13 mouse cellular contexts compared by ENCODE assay signal in genomic region chr7:25358721-25359206, GRCm38 (mm10). TPM values are rescaled to one million over a fixed set of nuclear protein-coding genes. Genes with fewer than 3 reads are reported as not detected.
DNase-seq lines count a peak whose midpoint lies in the region; ATAC-seq lines count a peak whose summit lies in the region.
"Had no signal": no experiment of that assay in that cellular context is flagged by ENCODE, and none has a peak within 500 bp of the region (broad histone marks: within the 10 kb centered on the region; RNA-seq: fewer than 3 reads in every experiment).

No protein-coding gene starts in this region.

- H3K9ac ChIP-seq in hindbrain, embryonic 13.5 days: peak overlapping the region; percentile 43; the same call in 1 of the 2 replicates
- H3K9ac ChIP-seq in stomach, embryonic 14.5 days (replicated peaks; ENCODE audit: low read depth, low read length): no peak overlapping the region
- H3K9ac ChIP-seq: embryonic facial prominence, embryonic 12.5 days; liver, postnatal 0 days had no signal

- 37% methylated on average over 19 of the region's 19 CpGs for WGBS in hindbrain, embryonic 13.5 days
- 79% methylated on average over 19 of the region's 19 CpGs for WGBS in stomach, embryonic 14.5 days

- H3K27ac ChIP-seq in hindbrain, embryonic 13.5 days: peak overlapping the region; percentile 67
- no peak overlapping the region for H3K27ac ChIP-seq in stomach, embryonic 14.5 days (ENCODE audit: low read length)
- H3K27ac ChIP-seq: embryonic facial prominence, embryonic 12.5 days had no signal

- intact Hi-C loops in left cerebral cortex, postnatal 10 days (cut with DNase I): no loop called here

- ATAC-seq in hindbrain, embryonic 13.5 days (ENCODE audit: low FRiP score): peak; percentile 76
- 0 out of 2 replicates have a peak, but pooled peaks have one; percentile 12 for ATAC-seq in stomach, embryonic 14.5 days (ENCODE audit: insufficient number of reproducible peaks, insufficient read depth, low FRiP score, low read depth)
- ATAC-seq: liver, postnatal 0 days had no signal

- peaks cover 17% of the 10 kb centered on the region for H3K4me1 ChIP-seq in hindbrain, embryonic 13.5 days (replicated peaks)
- H3K4me1 ChIP-seq in stomach, embryonic 14.5 days (ENCODE audit: control insufficient read depth, insufficient read depth, low read length): no peaks in the 10 kb centered on the region
- H3K4me1 ChIP-seq: embryonic facial prominence, embryonic 12.5 days had no signal

- H3K9me3 ChIP-seq in hindbrain, embryonic 13.5 days: no peaks in the 10 kb centered on the region
- no peaks in the 10 kb centered on the region for H3K9me3 ChIP-seq in stomach, embryonic 14.5 days (ENCODE audit: control insufficient read depth, low read depth, low read length)
- H3K9me3 ChIP-seq: embryonic facial prominence, embryonic 12.5 days had no signal

- no peaks in the 10 kb centered on the region for H3K27me3 ChIP-seq in hindbrain, embryonic 13.5 days
- H3K27me3 ChIP-seq in stomach, embryonic 14.5 days (ENCODE audit: control insufficient read depth, insufficient read depth, low read length): no peaks in the 10 kb centered on the region
- H3K27me3 ChIP-seq: embryonic facial prominence, embryonic 12.5 days had no signal

- H3K36me3 ChIP-seq in hindbrain, embryonic 13.5 days: peaks cover 90% of the 10 kb centered on the region
- H3K36me3 ChIP-seq in stomach, embryonic 14.5 days (ENCODE audit: control insufficient read depth, insufficient read depth, low read length): peaks cover 27% of the 10 kb centered on the region; the same call in 1 of the 2 replicates

- peak overlapping the region; percentile 15; the same call in 1 of the 2 replicates for H3K4me2 ChIP-seq in hindbrain, embryonic 13.5 days
- no peak overlapping the region for H3K4me2 ChIP-seq in stomach, embryonic 14.5 days (replicated peaks; ENCODE audit: low read depth, low read length)
- H3K4me2 ChIP-seq: embryonic facial prominence, embryonic 12.5 days had no signal

- peak; percentile 42 for DNase-seq in embryo, embryonic 10.5 days (ENCODE audit: low spot score)
- no peak for DNase-seq in embryo, embryonic 11 days
- DNase-seq in lung, postnatal 4 days: peak; percentile 19 to 56
- DNase-seq in lung, postnatal 25 days (ENCODE audit: low spot score): no peak
- no peak for DNase-seq in left cerebral cortex, postnatal 10 days (ENCODE audit: extremely low spot score in 1 of 2, low spot score in 2 of 2)
- no peak for DNase-seq in spleen, postnatal 36 days (ENCODE audit: low spot score in 2 of 2)
- DNase-seq: adrenal gland, adult 8-10 months; kidney, adult 9 months; liver, postnatal 0 days; right cerebral cortex, postnatal 25 days had no signal

- H3K4me3 ChIP-seq in hindbrain, embryonic 13.5 days: no peak overlapping the region
- no peak overlapping the region for H3K4me3 ChIP-seq in stomach, embryonic 14.5 days (ENCODE audit: low read depth, low read length)
- H3K4me3 ChIP-seq: embryonic facial prominence, embryonic 12.5 days had no signal

RNA-seq across cellular contexts. Expression of gene Cnfn, which starts 10.8 kb away (rescaled TPM):
- not detected in 2 replicates for polyA plus RNA-seq in hindbrain, embryonic 13.5 days (2015; fragmentation: Nextera tagmentation; extraction: Ambion mirVana)
- polyA plus RNA-seq in stomach, embryonic 14.5 days (2014; fragmentation: Nextera tagmentation; extraction: Ambion mirVana): 0.55 TPM in 1 of 2 replicates, not detected in the other
- not detected for total RNA-seq in left cerebral cortex, postnatal 10 days (2021)
- total RNA-seq: adrenal gland, adult 8-10 months had no signal
- polyA plus RNA-seq: liver, postnatal 0 days had no signal

RNA-seq across cellular contexts. Expression of gene Lipe, which starts 39.7 kb away (rescaled TPM):
- polyA plus RNA-seq in hindbrain, embryonic 13.5 days (2015; fragmentation: Nextera tagmentation; extraction: Ambion mirVana): 9.8 and 10.6 TPM in 2 replicates
- 3.7 and 5.3 TPM in 2 replicates for polyA plus RNA-seq in stomach, embryonic 14.5 days (2014; fragmentation: Nextera tagmentation; extraction: Ambion mirVana)
- 1 to 10 TPM; 6.9 to 7.8 TPM for total RNA-seq in left cerebral cortex, postnatal 10 days (2021)

RNA-seq across cellular contexts. Expression of gene Megf8, which starts 41.8 kb away (rescaled TPM):
- polyA plus RNA-seq in hindbrain, embryonic 13.5 days (2015; fragmentation: Nextera tagmentation; extraction: Ambion mirVana): 18.7 and 20.4 TPM in 2 replicates
- polyA plus RNA-seq in stomach, embryonic 14.5 days (2014; fragmentation: Nextera tagmentation; extraction: Ambion mirVana): 12.2 and 13.0 TPM in 2 replicates
- 10 to 100 TPM; 90.4 to 91.8 TPM for total RNA-seq in left cerebral cortex, postnatal 10 days (2021)

RNA-seq across cellular contexts. Expression of gene Tmem145, which starts 52.9 kb away (rescaled TPM):
- 49.5 and 50.6 TPM in 2 replicates for polyA plus RNA-seq in hindbrain, embryonic 13.5 days (2015; fragmentation: Nextera tagmentation; extraction: Ambion mirVana)
- 1.9 and 2.0 TPM in 2 replicates for polyA plus RNA-seq in stomach, embryonic 14.5 days (2014; fragmentation: Nextera tagmentation; extraction: Ambion mirVana)
- total RNA-seq in left cerebral cortex, postnatal 10 days (2021): 10 to 100 TPM; 89.2 to 91.0 TPM
- polyA plus RNA-seq: liver, postnatal 0 days had no signal

RNA-seq across cellular contexts. Expression of gene Cxcl17, which starts 53.9 kb away (rescaled TPM):
- 0.23 and 0.82 TPM in 2 replicates for polyA plus RNA-seq in hindbrain, embryonic 13.5 days (2015; fragmentation: Nextera tagmentation; extraction: Ambion mirVana)
- 0.58 TPM in 1 of 2 replicates, not detected in the other for polyA plus RNA-seq in stomach, embryonic 14.5 days (2014; fragmentation: Nextera tagmentation; extraction: Ambion mirVana)
- total RNA-seq in left cerebral cortex, postnatal 10 days (2021): not detected
- total RNA-seq: adrenal gland, adult 8-10 months had no signal
- polyA plus RNA-seq: liver, postnatal 0 days had no signal

Comparison
In these comparisons a context has a peak if more than half of its experiments do, and no peak if none do; other contexts are left out.
1. DNase-seq: peak in embryo, embryonic 10.5 days (single experiment) and lung, postnatal 4 days (2 of 2); none in embryo, embryonic 11 days (single experiment), lung, postnatal 25 days (single experiment), left cerebral cortex, postnatal 10 days (0 of 2) and spleen, postnatal 36 days (0 of 2).